Mouse (Mus musculus): ENCODE results near the gene Frs2. TPM values are rescaled to one million over a fixed set of nuclear protein-coding genes. Genes with fewer than 3 reads are reported as not detected.
A peak's percentile ranks its signal among the peaks of the same experiment; 100 is the strongest.
"Not testable (repeated sequence)": the region's sequence is repeated elsewhere in the genome, so short reads cannot be mapped to it uniquely, and the experiment has no call there.

Gene Frs2
- total RNA-seq, 2 experiments from 2014 or later = 30.6 to 32.0 TPM

DNA sequence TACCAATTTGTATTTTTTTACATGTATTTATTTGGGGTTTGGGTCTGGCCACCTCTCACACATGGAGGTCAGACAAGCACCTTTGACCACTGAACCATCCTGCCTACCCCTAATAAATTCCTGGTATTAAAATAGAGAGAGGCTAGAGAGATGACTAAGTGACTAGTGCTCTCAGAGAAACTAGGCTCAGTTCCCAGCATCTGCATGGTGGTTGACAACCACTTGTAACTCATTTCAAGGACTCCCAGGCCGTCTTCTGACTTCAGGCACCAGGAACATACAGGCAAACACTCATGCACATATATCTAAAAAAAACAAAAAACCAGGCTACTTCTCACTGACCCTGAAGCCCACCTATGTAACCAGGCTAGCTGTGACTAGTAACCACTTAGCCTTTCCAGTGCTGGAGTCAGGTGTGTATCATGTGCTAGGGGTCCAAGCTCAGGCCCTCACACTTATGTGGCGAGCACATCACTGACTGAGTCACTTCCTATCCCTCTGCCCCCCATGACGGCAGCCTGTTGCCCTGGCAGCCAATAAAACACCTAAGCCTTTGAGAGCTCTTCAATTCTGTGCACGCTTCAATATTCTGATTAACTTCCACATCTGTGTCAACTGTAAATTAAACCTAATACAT is 98.3 kb downstream of the Frs2 start:
- intact Hi-C loops (cut with DNase I) = loop anchor here (10.0 kb wide), 1 partner anchor 105 kb away; no protein-coding TSS in a partner anchor
- DNase-seq = no peak

DNA sequence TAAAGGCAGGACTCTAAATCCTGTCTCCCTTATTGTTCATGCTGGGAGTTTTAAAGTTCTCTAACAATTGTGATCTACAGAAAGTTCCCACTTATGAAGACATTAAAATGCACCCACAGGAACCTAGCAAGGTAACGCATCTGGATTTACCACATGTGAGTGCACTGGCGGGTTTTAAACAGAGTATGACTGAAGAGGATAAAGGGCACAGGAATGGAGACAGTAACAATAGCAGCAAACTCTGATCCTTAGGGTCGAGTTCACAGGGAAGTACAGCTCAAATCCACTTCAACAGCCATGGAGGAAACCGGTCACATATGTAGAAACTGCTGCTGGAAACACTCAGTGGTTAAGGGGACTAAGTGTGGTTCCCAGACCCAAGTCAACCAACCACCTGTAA is 99.1 kb downstream of the Frs2 start:
- intact Hi-C loops (cut with DNase I) = loop anchor here (10.0 kb wide), 1 partner anchor 104 kb away; no protein-coding TSS in a partner anchor

GRCm38 (mm10) chr10:117045175-117046056 is 102.9 kb downstream of the Frs2 start, which contains the start of gene Lrrc10:
Lrrc10 (plus strand) TSS chr10:117045341.
- peak; percentile 32 for DNase-seq
- intact Hi-C loops (cut with DNase I) = loop anchor here (10.0 kb wide), 1 partner anchor 101 kb away; no protein-coding TSS in a partner anchor

More for the DNA sequence above, 99.1 kb downstream of the Frs2 start:
- DNase-seq = no peak

DNA sequence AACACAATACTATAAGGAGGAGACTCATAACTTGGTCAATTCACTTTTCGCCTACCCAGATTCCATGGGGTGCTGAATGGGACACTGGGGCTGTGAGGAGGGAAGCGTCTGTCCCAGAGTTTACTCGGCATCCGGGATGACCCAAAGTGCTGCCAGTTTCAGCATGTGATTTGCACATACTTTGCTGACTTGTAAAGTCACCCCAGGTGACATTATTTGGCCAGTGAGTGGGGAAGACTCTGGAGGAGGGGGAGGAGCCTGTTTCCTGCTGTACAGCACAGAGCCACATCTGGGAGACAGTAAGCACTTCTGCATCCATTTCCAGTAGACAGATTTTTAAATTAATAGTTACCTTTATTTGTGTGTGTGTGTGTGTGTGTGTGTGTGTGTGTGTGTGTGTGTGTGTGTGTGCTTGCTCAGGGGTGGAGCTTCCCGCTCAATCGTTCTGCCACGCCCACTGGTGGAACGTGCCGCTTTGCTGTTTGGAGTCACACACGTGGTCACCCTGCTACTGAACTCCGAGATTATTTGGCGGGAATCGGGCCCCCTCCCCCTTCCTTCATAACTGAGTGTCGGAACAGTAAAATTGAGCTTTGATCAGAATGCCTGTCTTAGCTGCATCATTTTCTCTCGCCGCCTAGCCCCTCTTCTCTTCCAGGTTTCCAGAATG is 104.7 kb downstream of the Frs2 start:
- not testable (repeated sequence) for DNase-seq
- intact Hi-C loops (cut with DNase I) = loop anchor here (10.0 kb wide), 1 partner anchor 99 kb away; no protein-coding TSS in a partner anchor

DNA sequence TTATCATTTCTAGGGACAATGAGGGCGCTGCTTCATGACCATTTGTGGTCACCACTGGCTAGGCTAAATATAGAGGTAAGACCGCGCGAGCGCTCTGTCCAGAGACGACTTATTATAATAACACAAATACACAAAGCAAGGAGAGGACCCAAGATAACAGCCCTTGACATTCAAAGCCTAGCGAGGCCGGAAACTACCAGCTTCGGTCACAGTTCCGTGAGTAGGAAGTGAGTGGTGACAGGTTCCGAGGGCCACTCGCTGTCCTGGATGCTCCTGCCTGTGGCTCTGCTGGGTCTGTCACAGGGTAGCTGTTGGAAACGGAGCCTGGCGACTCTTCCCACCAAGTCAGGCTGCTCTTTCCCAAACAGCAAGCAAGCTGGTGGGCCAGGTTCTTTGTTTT is 106.0 kb downstream of the Frs2 start:
- intact Hi-C loops (cut with DNase I) = loop anchor here (10.0 kb wide), 1 partner anchor 97 kb away; no protein-coding TSS in a partner anchor
- no peak for DNase-seq

DNA sequence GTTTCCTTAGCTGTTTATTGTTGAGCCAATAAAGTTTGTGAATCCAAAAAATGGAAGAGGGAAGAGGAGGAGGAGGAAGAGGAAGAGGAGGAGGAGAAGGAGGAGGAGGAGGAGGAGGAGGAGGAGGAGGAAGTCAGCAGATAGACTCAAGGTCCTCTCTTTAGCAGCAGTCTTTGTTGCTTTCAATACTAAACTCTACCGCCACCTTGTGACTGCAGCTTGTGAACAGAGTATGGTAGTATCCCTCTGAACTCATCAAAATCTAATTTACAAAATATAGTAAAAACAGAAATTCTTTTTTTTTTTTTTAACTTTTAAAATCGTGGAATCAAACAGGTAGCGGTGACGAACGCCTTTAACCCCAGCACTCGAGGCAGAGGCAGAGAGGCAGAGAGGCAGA is 108.0 kb downstream of the Frs2 start:
- intact Hi-C loops (cut with DNase I) = loop anchor here (10.0 kb wide), 1 partner anchor 96 kb away; no protein-coding TSS in a partner anchor
- no peak for DNase-seq

GRCm38 (mm10) chr10:117033785-117034184 is 114.5 kb downstream of the Frs2 start:
- DNase-seq = peak; percentile 86
- intact Hi-C loops (cut with DNase I) = loop anchor here (10.0 kb wide), 1 partner anchor 829 kb away; no protein-coding TSS in a partner anchor

- no peak for DNase-seq
- intact Hi-C loops (cut with DNase I) = loop anchor here (10.0 kb wide), 1 partner anchor 826 kb away; no protein-coding TSS in a partner anchor
These were observed 117.2 kb downstream of the Frs2 start for GRCm38 (mm10) chr10:117031160-117031559.

DNA sequence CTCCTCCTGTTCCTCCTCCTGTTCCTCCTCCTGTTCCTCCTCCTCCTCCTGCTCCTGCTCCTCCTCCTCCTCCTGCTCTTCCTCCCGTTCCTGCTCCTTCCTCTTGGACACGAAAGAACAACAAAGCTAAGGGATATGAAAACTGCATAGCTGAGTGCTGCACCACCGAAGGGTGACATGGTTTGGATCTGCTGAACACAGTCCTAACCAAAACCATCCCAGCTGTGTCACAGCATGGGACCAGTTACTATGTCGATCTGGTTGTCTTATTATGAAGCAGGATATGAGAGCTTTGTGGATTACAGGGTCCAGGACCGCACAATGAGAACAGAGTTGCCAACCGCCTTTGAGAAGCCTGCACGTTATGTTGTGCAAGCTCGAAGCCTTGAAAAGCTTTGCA is 122.2 kb downstream of the Frs2 start:
- no peak for DNase-seq
- intact Hi-C loops (cut with DNase I) = no loop called here

DNA sequence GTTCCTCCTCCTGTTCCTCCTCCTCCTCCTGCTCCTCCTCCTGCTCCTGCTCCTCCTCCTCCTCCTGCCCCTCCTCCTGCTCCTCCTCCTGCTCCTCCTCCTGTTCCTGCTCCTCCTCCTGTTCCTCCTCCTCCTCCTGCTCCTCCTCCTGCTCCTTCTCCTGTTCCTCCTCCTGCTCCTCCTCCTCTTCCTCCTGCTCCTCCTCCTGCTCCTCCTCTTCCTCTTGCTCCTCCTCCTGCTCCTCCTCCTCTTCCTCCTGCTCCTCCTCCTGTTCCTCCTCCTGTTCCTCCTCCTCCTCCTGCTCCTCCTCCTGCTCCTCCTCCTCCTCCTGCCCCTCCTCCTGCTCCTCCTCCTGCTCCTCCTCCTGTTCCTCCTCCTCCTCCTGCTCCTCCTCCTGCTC is 122.6 kb downstream of the Frs2 start:
- intact Hi-C loops (cut with DNase I); DNase-seq: not testable (repeated sequence)

- intact Hi-C loops (cut with DNase I) = no loop called here
- DNase-seq = no peak
These were observed 124.6 kb downstream of the Frs2 start for GRCm38 (mm10) chr10:117023693-117024092.

DNA sequence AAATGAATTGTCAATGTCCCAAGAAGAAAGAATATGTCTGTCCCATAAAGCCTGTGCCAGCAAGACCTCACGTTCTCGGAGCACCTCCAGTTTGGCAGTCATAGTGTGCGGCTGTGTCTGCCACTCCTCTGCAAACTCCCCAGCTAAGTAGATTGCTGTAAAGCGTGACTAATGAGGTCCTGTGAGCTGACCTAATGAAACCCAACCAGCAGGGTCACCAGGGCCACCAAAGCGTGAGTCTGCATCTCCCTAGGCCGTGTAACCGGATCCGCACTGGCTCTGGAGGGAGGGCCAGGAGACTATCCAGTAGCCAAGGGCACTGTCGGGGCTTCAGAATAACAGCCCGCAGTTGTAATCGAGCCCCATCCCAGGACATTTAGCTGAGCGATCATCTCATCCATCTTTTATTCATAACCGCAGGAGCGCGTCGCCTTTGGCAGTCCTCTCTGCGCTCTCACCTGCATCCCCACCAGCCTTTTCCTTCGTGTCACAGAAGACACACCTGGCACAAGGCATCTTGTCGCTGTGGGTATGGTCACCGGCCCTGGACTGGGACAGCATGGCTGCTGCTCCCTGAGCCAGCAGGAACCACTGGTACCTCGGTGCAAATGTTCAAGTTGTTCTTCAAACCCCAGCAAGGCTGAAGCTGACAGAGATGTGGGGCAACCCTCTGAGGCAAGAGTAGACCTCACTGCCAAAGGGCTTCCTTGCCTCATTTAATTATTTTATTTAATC is 127.1 kb downstream of the Frs2 start:
- DNase-seq = no peak
- intact Hi-C loops (cut with DNase I) = no loop called here

Other genes with a start within 250 kb of the Frs2 start
- gene Rab3ip, start 197.8 kb downstream of the Frs2 start, total RNA-seq (2021) = 10 to 100 TPM; 41.2 to 42.9 TPM
- gene Gm10271, start 175.9 kb downstream of the Frs2 start, total RNA-seq (2021) = not detected
- under 1 TPM in 1 of 2 experiments, not detected in 1; 0.16 TPM for gene Best3, start 162.2 kb downstream of the Frs2 start, total RNA-seq (2021)
- not detected for gene Lrrc10, start 103.2 kb downstream of the Frs2 start, total RNA-seq (2021)
- gene Cct2, start 84.7 kb downstream of the Frs2 start, total RNA-seq (2021) = 100 to 1,000 TPM; 282 to 298 TPM
- 10 to 100 TPM; 74.0 to 74.6 TPM for gene Yeats4, start 76.0 kb upstream of the Frs2 start, total RNA-seq (2021)
- gene 9530003J23Rik, start 90.2 kb upstream of the Frs2 start, total RNA-seq (2021) = not detected
- 10 to 100 TPM in 1 of 2 experiments, 1 to 10 TPM in 1; 8.6 to 11.3 TPM for gene Lyz2, start 133.8 kb upstream of the Frs2 start, total RNA-seq (2021)
- 1 to 10 TPM in 1 of 2 experiments, under 1 TPM in 1; 0.72 to 1.2 TPM for gene Lyz1, start 144.3 kb upstream of the Frs2 start, total RNA-seq (2021)
- 100 to 1,000 TPM; 145 to 163 TPM for gene Cpsf6, start 231.5 kb upstream of the Frs2 start, total RNA-seq (2021)

All from left cerebral cortex, postnatal 4 days (tissue).